Mouse (Mus musculus): ENCODE measurements around the gene Atad3a.

GRCm38 (mm10) chr4:155739152-155739551, 21.7 kb downstream of the Atad3a start:
- no peak for TF ChIP-seq POLR2A (IDR thresholded peaks at IDR 0.05; ENCODE audit: control insufficient read depth, low read depth, low read length)
- no peak for TF ChIP-seq CTCF (IDR thresholded peaks at IDR 0.05; ENCODE audit: control insufficient read depth, insufficient read depth, insufficient replicate concordance, low read depth, low read length)

All from testis, adult 2 months (tissue).